Mouse (Mus musculus): Measurements from ENCODE around the gene Rnf224. TPM values are rescaled to one million over a fixed set of nuclear protein-coding genes. Genes with fewer than 3 reads are reported as not detected.
A peak's percentile ranks its signal among the peaks of the same experiment; 100 is the strongest.

Rnf224 gene
- polyA plus RNA-seq, 1 experiment from 2014 or later = 0.51 TPM

GRCm38 (mm10) chr2:25195211-25196156 lies 41.1 kb downstream of the Rnf224 start:
- ATAC-seq (ENCODE audit: low FRiP score, low TSS enrichment) = peak; percentile 27

GRCm38 (mm10) chr2:25194486-25195171 lies 42.0 kb downstream of the Rnf224 start:
- no peak for DNase-seq (ENCODE audit: low spot score)
- peak overlapping the region; percentile 93 for H3K27ac ChIP-seq (replicated peaks)
- WGBS = 77% methylated on average over 17 of the region's 17 CpGs

More at GRCm38 (mm10) chr2:25195211-25196156, 41.1 kb downstream of the Rnf224 start:
- H3K27ac ChIP-seq (replicated peaks) = peak overlapping the region; percentile 93
- peak overlapping the region; percentile 65 for H3K9ac ChIP-seq (ENCODE audit: low read length)
- no peaks in the 10 kb centered on the region for H3K27me3 ChIP-seq (ENCODE audit: control insufficient read depth, insufficient read depth, low read length)
- H3K4me2 ChIP-seq (replicated peaks; ENCODE audit: low read depth) = peak overlapping the region; percentile 62
- no peaks in the 10 kb centered on the region for H3K9me3 ChIP-seq (ENCODE audit: control insufficient read depth, low read length)
- TF ChIP-seq EP300 (optimal IDR thresholded peaks at IDR 0.05) = no peak
- TF ChIP-seq CTCF (IDR thresholded peaks at IDR 0.05; ENCODE audit: low read depth) = no peak
- peaks cover 4% of the 10 kb centered on the region; the same call in 1 of the 2 replicates for H3K4me1 ChIP-seq (replicated peaks; ENCODE audit: control insufficient read depth, insufficient read depth)
- peak overlapping the region; percentile 42 for H3K4me3 ChIP-seq (ENCODE audit: low read depth, low read length)
- WGBS = 19% methylated on average over 55 of the region's 55 CpGs
- peaks cover 8% of the 10 kb centered on the region; the same call in 1 of the 2 replicates for H3K36me3 ChIP-seq (ENCODE audit: control insufficient read depth, insufficient read depth, low read length)
- peak; percentile 81 for DNase-seq (ENCODE audit: low spot score)

DNA sequence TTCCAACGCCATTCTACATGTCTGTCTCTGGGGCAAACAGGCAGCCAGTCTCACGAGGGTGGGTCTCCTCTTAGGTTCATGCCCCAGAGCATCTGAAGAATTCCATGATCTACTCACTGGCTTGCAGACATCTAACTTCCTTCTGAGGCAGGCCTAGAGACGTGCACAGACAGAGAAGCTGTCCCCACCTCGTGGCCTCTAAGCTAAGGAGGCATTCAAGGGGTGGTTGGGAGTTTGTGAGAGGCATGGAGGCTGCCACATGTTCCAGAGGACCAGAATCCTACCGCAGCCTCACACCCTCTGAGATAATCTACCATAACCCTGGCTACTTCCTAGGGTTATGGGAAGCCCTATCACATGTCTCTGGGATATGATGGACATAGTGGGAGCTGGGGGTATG lies 42.6 kb downstream of the Rnf224 start:
- no peak for DNase-seq (ENCODE audit: low spot score)
- 58% methylated on average over 5 of the region's 5 CpGs for WGBS
- Histone ChIP-seq H3K9ac (ENCODE audit: low read length) (peak overlapping the region; percentile 27; the same call in 1 of the 2 replicates), H3K9me3 (ENCODE audit: control insufficient read depth, low read length) (no peaks in the 10 kb centered on the region), H3K4me1 (replicated peaks; ENCODE audit: control insufficient read depth, insufficient read depth) (peaks cover 4% of the 10 kb centered on the region; the same call in 1 of the 2 replicates), H3K27ac (replicated peaks) (peak overlapping the region; percentile 82), H3K27me3 (ENCODE audit: control insufficient read depth, insufficient read depth, low read length) (no peaks in the 10 kb centered on the region), H3K4me3 (ENCODE audit: low read depth, low read length) (no peak overlapping the region), H3K36me3 (ENCODE audit: control insufficient read depth, insufficient read depth, low read length) (no peaks in the 10 kb centered on the region), H3K4me2 (replicated peaks; ENCODE audit: low read depth) (0 out of 2 replicates have a peak overlapping the region, but pooled peaks have one; percentile 11)
- TF ChIP-seq EP300 (optimal IDR thresholded peaks at IDR 0.05) (no peak), CTCF (IDR thresholded peaks at IDR 0.05; ENCODE audit: low read depth) (no peak)
- ATAC-seq (ENCODE audit: low FRiP score, low TSS enrichment) = no peak

More at GRCm38 (mm10) chr2:25194486-25195171, 42.0 kb downstream of the Rnf224 start:
- TF ChIP-seq CTCF (IDR thresholded peaks at IDR 0.05; ENCODE audit: low read depth) (no peak), EP300 (optimal IDR thresholded peaks at IDR 0.05) (no peak)
- H3K9ac ChIP-seq (ENCODE audit: low read length) = peak overlapping the region; percentile 65; the same call in 1 of the 2 replicates
- peaks cover 4% of the 10 kb centered on the region; the same call in 1 of the 2 replicates for H3K4me1 ChIP-seq (replicated peaks; ENCODE audit: control insufficient read depth, insufficient read depth)
- peak overlapping the region; percentile 62 for H3K4me2 ChIP-seq (replicated peaks; ENCODE audit: low read depth)
- no peaks in the 10 kb centered on the region for H3K27me3 ChIP-seq (ENCODE audit: control insufficient read depth, insufficient read depth, low read length)
- H3K4me3 ChIP-seq (ENCODE audit: low read depth, low read length) = peak overlapping the region; percentile 42; the same call in 1 of the 2 replicates
- H3K9me3 ChIP-seq (ENCODE audit: control insufficient read depth, low read length) = no peaks in the 10 kb centered on the region
- ATAC-seq (ENCODE audit: low FRiP score, low TSS enrichment) = no peak
- 0 out of 2 replicates have a peak, but pooled peaks cover under 1% of the 10 kb centered on the region for H3K36me3 ChIP-seq (ENCODE audit: control insufficient read depth, insufficient read depth, low read length)

- Histone ChIP-seq H3K4me3 (ENCODE audit: low read depth, low read length) (no peak overlapping the region), H3K36me3 (ENCODE audit: control insufficient read depth, insufficient read depth, low read length) (no peaks in the 10 kb centered on the region), H3K4me1 (replicated peaks; ENCODE audit: control insufficient read depth, insufficient read depth) (peaks cover 4% of the 10 kb centered on the region; the same call in 1 of the 2 replicates), H3K4me2 (replicated peaks; ENCODE audit: low read depth) (0 out of 2 replicates have a peak overlapping the region, but pooled peaks have one; percentile 20), H3K9ac (ENCODE audit: low read length) (no peak overlapping the region), H3K27me3 (ENCODE audit: control insufficient read depth, insufficient read depth, low read length) (no peaks in the 10 kb centered on the region), H3K9me3 (ENCODE audit: control insufficient read depth, low read length) (no peaks in the 10 kb centered on the region), H3K27ac (replicated peaks) (peak overlapping the region; percentile 82)
- TF ChIP-seq CTCF (IDR thresholded peaks at IDR 0.05; ENCODE audit: low read depth) = peak; percentile 99
- no peak for TF ChIP-seq EP300 (optimal IDR thresholded peaks at IDR 0.05)
- DNase-seq (ENCODE audit: low spot score) (peak; percentile 88), ATAC-seq (ENCODE audit: low FRiP score, low TSS enrichment) (peak; percentile 82)
- WGBS = under 1% methylated on average over 6 of the region's 6 CpGs
These were observed 43.2 kb downstream of the Rnf224 start for GRCm38 (mm10) chr2:25193330-25193770.

GRCm38 (mm10) chr2:25187841-25188240 lies 48.7 kb downstream of the Rnf224 start:
- Histone ChIP-seq H3K27me3 (ENCODE audit: control insufficient read depth, insufficient read depth, low read length) (no peaks in the 10 kb centered on the region), H3K9me3 (ENCODE audit: control insufficient read depth, low read length) (no peaks in the 10 kb centered on the region), H3K36me3 (ENCODE audit: control insufficient read depth, insufficient read depth, low read length) (no peaks in the 10 kb centered on the region), H3K27ac (replicated peaks) (no peak overlapping the region), H3K4me1 (replicated peaks; ENCODE audit: control insufficient read depth, insufficient read depth) (peaks cover 3% of the 10 kb centered on the region; the same call in 1 of the 2 replicates), H3K4me2 (replicated peaks; ENCODE audit: low read depth) (no peak overlapping the region), H3K9ac (ENCODE audit: low read length) (no peak overlapping the region), H3K4me3 (ENCODE audit: low read depth, low read length) (no peak overlapping the region)
- TF ChIP-seq EP300 (optimal IDR thresholded peaks at IDR 0.05) (no peak), CTCF (IDR thresholded peaks at IDR 0.05; ENCODE audit: low read depth) (no peak)
- WGBS = 87% methylated on average over 6 of the region's 6 CpGs
- DNase-seq (ENCODE audit: low spot score) (no peak), ATAC-seq (ENCODE audit: low FRiP score, low TSS enrichment) (no peak)

Measured in stomach, postnatal 0 days (tissue).